Mouse (Mus musculus): ENCODE measurements at regions not wholly inside any gene's neighbourhood (a gene's known extent, or its start where the extent isn't known, plus 50 kb on each side); places are given as distances from the start of the nearest gene placed in this dataset.

DNA sequence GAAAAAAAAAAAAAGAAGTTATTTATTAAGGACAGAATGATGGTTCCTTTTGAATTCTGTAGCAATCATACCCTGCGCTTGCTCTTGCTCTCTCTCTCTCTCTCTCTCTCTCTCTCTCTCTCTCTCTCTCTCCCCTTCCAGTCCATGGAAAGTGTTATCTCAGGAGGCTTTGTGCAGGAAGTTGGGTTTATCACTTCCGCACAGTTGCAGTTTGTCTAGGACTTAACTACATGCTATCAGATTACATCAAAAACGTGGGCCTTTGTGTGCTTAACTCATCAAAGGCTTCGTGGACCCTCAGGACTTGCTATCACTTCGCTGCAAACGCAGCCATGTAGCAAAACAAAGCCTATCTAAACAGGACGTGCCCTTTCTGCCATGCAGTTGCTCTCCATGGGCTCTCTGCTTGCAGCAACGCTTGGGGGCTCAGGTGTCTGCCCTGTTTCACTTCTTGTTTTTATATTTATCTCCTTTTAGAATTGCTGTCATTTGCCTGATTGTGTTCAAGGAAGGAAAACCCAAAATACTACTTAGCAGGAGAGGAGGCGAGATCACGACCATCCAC is 56.2 kb upstream of the Exoc6 start:
- TF ChIP-seq CTCF (conservative IDR thresholded peaks at IDR 0.05; ENCODE audit: low read length) (no peak), NANOG (IDR thresholded peaks at IDR 0.05; ENCODE audit: borderline replicate concordance, low read length) (no peak), POU5F1 (IDR thresholded peaks at IDR 0.05; ENCODE audit: borderline replicate concordance, low read length) (no peak)
